Mouse (Mus musculus) limb, embryonic 13.5 days (tissue): ENCODE measurements at regions not wholly inside any gene's neighbourhood (a gene's known extent, or its start where the extent isn't known, plus 50 kb on each side); places are given as distances from the start of the nearest gene placed in this dataset. TPM values are rescaled to one million over a fixed set of nuclear protein-coding genes. Genes with fewer than 3 reads are reported as not detected.
A peak's percentile ranks its signal among the peaks of the same experiment; 100 is the strongest.

ENCODE experiments used
- ATAC-seq: fragments of 200-750 bp; cut with Nextera tagmentation; 2 replicates; pipeline ENCODE4 v1.8.0; 2017; ENCODE audit warnings: low read depth, moderate number of reproducible peaks, moderate TSS enrichment; ENCODE audit not compliant: low FRiP score
- H3K27ac ChIP-seq: fragments of 300-500 bp; sonication (generic); 2 replicates; pipeline ENCODE4 v1.5.1; 2015; ENCODE audit warnings: inconsistent platforms, mild to moderate bottlenecking, moderate library complexity
- H3K27me3 ChIP-seq: fragments of 300-500 bp; sonication (generic); 2 replicates; pipeline ENCODE4 v1.6.1; 2015; ENCODE audit warnings: mild to moderate bottlenecking, inconsistent platforms
- H3K36me3 ChIP-seq: fragments of 300-500 bp; sonication (generic); 2 replicates; pipeline ENCODE4 v1.6.1; 2015; ENCODE audit warnings: inconsistent platforms, mild to moderate bottlenecking, moderate library complexity
- H3K4me1 ChIP-seq: fragments of 300-500 bp; sonication (generic); 2 replicates; pipeline ENCODE4 v1.6.1; 2015; ENCODE audit warnings: inconsistent platforms
- H3K4me2 ChIP-seq: fragments of 300-500 bp; sonication (generic); replicated peaks from 2 replicates; pipeline ENCODE4 v1.6.1; 2015; ENCODE audit warnings: inconsistent platforms, mild to moderate bottlenecking, moderate library complexity
- H3K4me3 ChIP-seq: fragments of 300-500 bp; sonication (generic); 2 replicates; pipeline ENCODE4 v1.5.1; 2015; ENCODE audit warnings: moderate library complexity, mild to moderate bottlenecking, inconsistent platforms
- H3K9ac ChIP-seq: fragments of 300-500 bp; sonication (generic); 2 replicates; pipeline ENCODE4 v1.6.1; 2015; ENCODE audit warnings: mild to moderate bottlenecking, inconsistent platforms
- H3K9me3 ChIP-seq: fragments of 300-500 bp; sonication (generic); 2 replicates; pipeline ENCODE4 v1.6.1; 2016; ENCODE audit warnings: inconsistent platforms
- WGBS: fragments of 180-500 bp; shearing (Covaris S2); methylation state at CpG from one replicate; pipeline ENCODE4 v1.1.7; 2015; 5-methylcytosine and 5-hydroxymethylcytosine counted together
- microRNA-seq: library from miRNA; unstranded; fragments of <30 nt; microRNA quantifications from one replicate; pipeline ENCODE4, GENCODE M21; 2016

GRCm38 (mm10) chr5:141139361-141139912 lies 101.9 kb upstream of the Sdk1 start:
- Histone ChIP-seq H3K4me2 (peak overlapping the region; percentile 55), H3K36me3 (no peaks in the 10 kb centered on the region), H3K4me1 (peaks cover 30% of the 10 kb centered on the region), H3K27ac (no peak overlapping the region), H3K27me3 (no peaks in the 10 kb centered on the region), H3K9ac (0 out of 2 replicates have a peak overlapping the region, but pooled peaks have one; percentile 2), H3K4me3 (peak overlapping the region; percentile 17; the same call in 1 of the 2 replicates), H3K9me3 (no peaks in the 10 kb centered on the region)
- peak; percentile 54; the same call in 1 of the 2 replicates for ATAC-seq
- 6% methylated on average over 14 of the region's 14 CpGs for WGBS

GRCm38 (mm10) chr5:141160391-141160790 lies 80.9 kb upstream of the Sdk1 start:
- Histone ChIP-seq H3K9ac (no peak overlapping the region), H3K36me3 (no peaks in the 10 kb centered on the region), H3K4me2 (no peak overlapping the region), H3K27ac (no peak overlapping the region), H3K4me1 (peaks cover 9% of the 10 kb centered on the region), H3K9me3 (no peaks in the 10 kb centered on the region), H3K27me3 (no peaks in the 10 kb centered on the region), H3K4me3 (no peak overlapping the region)
- no peak for ATAC-seq
- WGBS: 57% methylated on average over 8 of the region's 8 CpGs

DNA sequence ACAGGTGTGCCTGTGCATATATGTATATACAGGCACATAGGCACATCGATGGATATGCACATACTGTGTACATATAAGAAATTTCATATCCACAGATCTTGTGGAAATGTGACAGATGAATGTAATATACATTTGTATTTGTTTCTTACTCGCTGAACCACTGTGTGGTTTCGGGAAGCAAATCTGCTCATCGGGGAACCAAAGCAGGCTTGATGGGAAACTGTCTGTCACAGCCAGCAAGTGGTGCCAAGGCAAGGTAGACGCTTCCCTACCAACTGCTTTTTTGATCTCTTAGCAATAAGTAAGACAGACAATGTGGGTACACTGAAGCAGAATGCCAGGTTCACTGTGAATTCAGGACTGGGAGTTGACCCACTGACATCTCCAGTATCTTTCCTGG lies 80.3 kb upstream of the Sdk1 start:
- WGBS: 85% methylated on average over 5 of the region's 5 CpGs
- Histone ChIP-seq H3K27ac (no peak overlapping the region), H3K9me3 (no peaks in the 10 kb centered on the region), H3K4me1 (peaks cover 9% of the 10 kb centered on the region), H3K4me3 (no peak overlapping the region), H3K4me2 (no peak overlapping the region), H3K9ac (no peak overlapping the region), H3K27me3 (no peaks in the 10 kb centered on the region), H3K36me3 (no peaks in the 10 kb centered on the region)
- ATAC-seq: no peak

GRCm38 (mm10) chr5:141182442-141182841 lies 58.8 kb upstream of the Sdk1 start:
- 30% methylated on average over 6 of the region's 6 CpGs for WGBS
- Histone ChIP-seq H3K4me2 (no peak overlapping the region), H3K27me3 (no peaks in the 10 kb centered on the region), H3K9me3 (no peaks in the 10 kb centered on the region), H3K4me3 (no peak overlapping the region), H3K9ac (no peak overlapping the region), H3K4me1 (no peaks in the 10 kb centered on the region), H3K36me3 (no peaks in the 10 kb centered on the region), H3K27ac (no peak overlapping the region)
- ATAC-seq: no peak

DNA sequence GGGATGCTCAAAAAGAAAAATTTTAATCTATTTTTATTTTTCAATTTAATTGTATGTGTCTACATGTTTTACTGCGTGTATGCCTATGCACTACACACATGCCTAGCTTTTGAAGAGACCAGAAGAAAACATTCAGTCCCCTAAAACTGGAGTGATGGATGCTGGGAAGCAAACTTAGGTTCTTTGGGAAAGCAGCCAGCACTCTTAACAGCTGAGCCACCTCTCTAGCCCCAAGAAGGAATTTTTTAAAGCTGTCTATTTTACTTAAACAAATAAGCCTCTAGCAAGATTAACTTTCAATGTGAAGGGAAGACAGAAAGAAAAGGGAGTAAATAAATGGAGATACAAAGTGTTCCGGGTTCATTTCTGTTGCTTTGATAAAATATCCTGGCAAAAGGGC lies 52.3 kb upstream of the Sdk1 start:
- no peaks in the 10 kb centered on the region for H3K36me3 ChIP-seq
- no peak overlapping the region for H3K4me3 ChIP-seq
- 86% methylated on average over 2 of the region's 2 CpGs for WGBS
- ATAC-seq: no peak
- no peak overlapping the region for H3K9ac ChIP-seq
- H3K27ac ChIP-seq: no peak overlapping the region
- no peaks in the 10 kb centered on the region for H3K27me3 ChIP-seq
- H3K9me3 ChIP-seq: no peaks in the 10 kb centered on the region
- H3K4me2 ChIP-seq: no peak overlapping the region
- H3K4me1 ChIP-seq: no peaks in the 10 kb centered on the region

Small RNA genes in the stretch of these regions (microRNA-seq; reads per million reads assigned to microRNA genes)
- not detected for gene Gm26113
